In genomic region chr9:6338344-6338743, GRCm38 (mm10) we compare ENCODE assay signal across 22 mouse cellular contexts.
A peak's percentile ranks its signal among the peaks of the same experiment; 100 is the strongest.
DNase-seq lines count a peak whose midpoint lies in the region; ATAC-seq and TF ChIP-seq lines count a peak whose summit lies in the region.
"Had no signal": no experiment of that assay in that cellular context is flagged by ENCODE, and none has a peak within 500 bp of the region (broad histone marks: within the 10 kb centered on the region; RNA-seq: fewer than 3 reads in every experiment).

No protein-coding gene starts in this region.

- no peak for TF ChIP-seq EP300 in stomach, postnatal 0 days (optimal IDR thresholded peaks at IDR 0.05)

- H3K4me2 ChIP-seq in midbrain, embryonic 11.5 days: no peak overlapping the region
- H3K4me2 ChIP-seq in midbrain, embryonic 15.5 days: no peak overlapping the region
- H3K4me2 ChIP-seq in intestine, embryonic 16.5 days (ENCODE audit: low read depth, low read length): no peak overlapping the region
- H3K4me2 ChIP-seq in stomach, postnatal 0 days (replicated peaks; ENCODE audit: low read depth): no peak overlapping the region
- H3K4me2 ChIP-seq: embryonic facial prominence, embryonic 13.5 days; embryonic facial prominence, embryonic 15.5 days; forebrain, embryonic 12.5 days had no signal

- no peak for ATAC-seq in midbrain, embryonic 11.5 days (ENCODE audit: low FRiP score)
- ATAC-seq in midbrain, embryonic 15.5 days (replicated peaks): no peak
- ATAC-seq in intestine, embryonic 16.5 days: peak; percentile 63
- peak; percentile 66; the same call in 1 of the 2 replicates for ATAC-seq in stomach, postnatal 0 days (ENCODE audit: low FRiP score, low TSS enrichment)
- ATAC-seq: forebrain, embryonic 14.5 days had no signal

- no peaks in the 10 kb centered on the region for H3K36me3 ChIP-seq in midbrain, embryonic 11.5 days (ENCODE audit: control insufficient read depth, insufficient read depth, low read length)
- H3K36me3 ChIP-seq in midbrain, embryonic 15.5 days (replicated peaks): no peaks in the 10 kb centered on the region
- no peaks in the 10 kb centered on the region for H3K36me3 ChIP-seq in intestine, embryonic 16.5 days (ENCODE audit: control insufficient read depth, insufficient read depth, low read length)
- H3K36me3 ChIP-seq in stomach, postnatal 0 days (ENCODE audit: control insufficient read depth, insufficient read depth, low read length): no peaks in the 10 kb centered on the region
- H3K36me3 ChIP-seq: embryonic facial prominence, embryonic 13.5 days; embryonic facial prominence, embryonic 15.5 days; forebrain, embryonic 10.5 days; forebrain, embryonic 12.5 days had no signal

- no peak overlapping the region for H3K9ac ChIP-seq in midbrain, embryonic 11.5 days (ENCODE audit: low read length)
- no peak overlapping the region for H3K9ac ChIP-seq in midbrain, embryonic 15.5 days
- H3K9ac ChIP-seq in intestine, embryonic 16.5 days (ENCODE audit: low read depth, low read length): no peak overlapping the region
- H3K9ac ChIP-seq in stomach, postnatal 0 days (ENCODE audit: low read length): no peak overlapping the region
- H3K9ac ChIP-seq: embryonic facial prominence, embryonic 13.5 days; embryonic facial prominence, embryonic 15.5 days; forebrain, embryonic 12.5 days had no signal

- no peak overlapping the region for H3K27ac ChIP-seq in midbrain, embryonic 11.5 days (ENCODE audit: low read depth, low read length)
- no peak overlapping the region for H3K27ac ChIP-seq in midbrain, embryonic 15.5 days
- H3K27ac ChIP-seq in intestine, embryonic 16.5 days (ENCODE audit: low read length): peak overlapping the region; percentile 37; the same call in 1 of the 2 replicates
- no peak overlapping the region for H3K27ac ChIP-seq in stomach, postnatal 0 days (replicated peaks)
- H3K27ac ChIP-seq: embryonic facial prominence, embryonic 13.5 days; embryonic facial prominence, embryonic 15.5 days; forebrain, embryonic 10.5 days; forebrain, embryonic 12.5 days had no signal

- WGBS in midbrain, embryonic 11.5 days: 92% methylated on average over 3 of the region's 3 CpGs
- WGBS in midbrain, embryonic 15.5 days: 95% methylated on average over 3 of the region's 3 CpGs
- WGBS in intestine, embryonic 16.5 days: 80% methylated on average over 3 of the region's 3 CpGs
- WGBS in stomach, postnatal 0 days: 77% methylated on average over 3 of the region's 3 CpGs

- H3K9me3 ChIP-seq in midbrain, embryonic 11.5 days (ENCODE audit: control insufficient read depth, low read length): no peaks in the 10 kb centered on the region
- H3K9me3 ChIP-seq in midbrain, embryonic 15.5 days: no peaks in the 10 kb centered on the region
- H3K9me3 ChIP-seq in intestine, embryonic 16.5 days (ENCODE audit: control insufficient read depth, low read length): no peaks in the 10 kb centered on the region
- H3K9me3 ChIP-seq in stomach, postnatal 0 days (ENCODE audit: control insufficient read depth, low read length): no peaks in the 10 kb centered on the region
- H3K9me3 ChIP-seq: embryonic facial prominence, embryonic 13.5 days; embryonic facial prominence, embryonic 15.5 days; forebrain, embryonic 10.5 days; forebrain, embryonic 12.5 days had no signal

- no peaks in the 10 kb centered on the region for H3K4me1 ChIP-seq in midbrain, embryonic 11.5 days (ENCODE audit: control insufficient read depth, insufficient read depth, low read length)
- no peaks in the 10 kb centered on the region for H3K4me1 ChIP-seq in midbrain, embryonic 15.5 days
- no peaks in the 10 kb centered on the region for H3K4me1 ChIP-seq in intestine, embryonic 16.5 days (ENCODE audit: control insufficient read depth, insufficient read depth, low read length)
- no peaks in the 10 kb centered on the region for H3K4me1 ChIP-seq in stomach, postnatal 0 days (replicated peaks; ENCODE audit: control insufficient read depth, insufficient read depth)
- H3K4me1 ChIP-seq: embryonic facial prominence, embryonic 15.5 days; forebrain, embryonic 10.5 days; forebrain, embryonic 12.5 days had no signal

- no peak overlapping the region for H3K4me3 ChIP-seq in midbrain, embryonic 11.5 days (ENCODE audit: low read depth, low read length)
- H3K4me3 ChIP-seq in midbrain, embryonic 15.5 days: no peak overlapping the region
- H3K4me3 ChIP-seq in intestine, embryonic 16.5 days (ENCODE audit: low read length): no peak overlapping the region
- no peak overlapping the region for H3K4me3 ChIP-seq in stomach, postnatal 0 days (ENCODE audit: low read depth, low read length)
- H3K4me3 ChIP-seq: embryonic facial prominence, embryonic 13.5 days; embryonic facial prominence, embryonic 15.5 days; erythroblast, embryonic 14.5 days; forebrain, embryonic 10.5 days; forebrain, embryonic 12.5 days had no signal

- TF ChIP-seq CTCF in stomach, postnatal 0 days (IDR thresholded peaks at IDR 0.05; ENCODE audit: low read depth): no peak

- peak; percentile 76 for DNase-seq in midbrain, embryonic 11.5 days (ENCODE audit: low spot score, missing footprints)
- DNase-seq in stomach, postnatal 0 days (ENCODE audit: low spot score): no peak
- DNase-seq in thymus, postnatal 0 days (ENCODE audit: low spot score): no peak
- no peak for DNase-seq in spleen, postnatal 10 days (ENCODE audit: low spot score in 2 of 2)
- DNase-seq: adrenal gland, adult 2 months; adrenal gland, postnatal 10 days; adrenal gland, postnatal 25 days; cerebellum, adult 11 months; cerebellum, adult 18-20 months; cerebellum, adult 8-10 months; cerebellum, adult 9-11 months; cerebellum, postnatal 14 days; cerebellum, postnatal 36 days; embryo, embryonic 11 days had no signal

- H3K27me3 ChIP-seq in midbrain, embryonic 11.5 days (ENCODE audit: control insufficient read depth, insufficient read depth, low read length): no peaks in the 10 kb centered on the region
- H3K27me3 ChIP-seq in midbrain, embryonic 15.5 days (replicated peaks): no peaks in the 10 kb centered on the region
- no peaks in the 10 kb centered on the region for H3K27me3 ChIP-seq in intestine, embryonic 16.5 days (replicated peaks; ENCODE audit: control insufficient read depth, insufficient read depth, low read length)
- H3K27me3 ChIP-seq in stomach, postnatal 0 days (ENCODE audit: control insufficient read depth, insufficient read depth, low read length): no peaks in the 10 kb centered on the region
- H3K27me3 ChIP-seq: embryonic facial prominence, embryonic 13.5 days; embryonic facial prominence, embryonic 15.5 days; forebrain, embryonic 12.5 days had no signal

Comparison
In these comparisons a context has a peak if more than half of its experiments do, and no peak if none do; other contexts are left out.
1. ATAC-seq: peak in intestine, embryonic 16.5 days (single experiment) and stomach, postnatal 0 days (single experiment); none in midbrain, embryonic 11.5 days (single experiment) and midbrain, embryonic 15.5 days (single experiment).